Mouse (Mus musculus): ENCODE measurements around the gene Eml1. TPM values are rescaled to one million over a fixed set of nuclear protein-coding genes. Genes with fewer than 3 reads are reported as not detected.
A peak's percentile ranks its signal among the peaks of the same experiment; 100 is the strongest.
"Not testable (repeated sequence)": the region's sequence is repeated elsewhere in the genome, so short reads cannot be mapped to it uniquely, and the experiment has no call there.

The Eml1 gene
- polyA plus RNA-seq, 1 experiment from 2014 or later: 91.3 TPM

DNA sequence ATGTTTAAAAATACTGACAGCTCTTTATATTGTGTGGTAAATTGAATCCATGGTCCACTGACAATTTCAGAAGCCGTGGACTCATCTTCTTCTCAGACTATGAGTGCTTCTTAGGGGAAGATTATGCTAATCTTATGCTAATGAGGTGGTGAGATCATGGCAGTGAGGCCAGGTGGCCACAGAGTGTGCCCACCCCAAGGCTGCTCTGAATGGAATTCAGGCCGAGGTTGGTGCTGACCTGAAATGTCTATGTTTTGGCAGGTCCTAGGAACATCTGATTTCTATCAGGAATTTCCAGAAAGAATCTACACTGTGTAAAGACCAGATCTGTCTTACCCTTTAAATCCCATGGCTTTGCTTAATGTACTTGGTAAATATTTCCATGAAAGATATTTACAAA is 119.0 kb downstream of the Eml1 start:
- Histone ChIP-seq H3K9me3 (ENCODE audit: control insufficient read depth, low read length) (no peaks in the 10 kb centered on the region), H3K4me3 (ENCODE audit: low read depth, low read length) (no peak overlapping the region), H3K4me2 (replicated peaks; ENCODE audit: low read depth, low read length) (no peak overlapping the region), H3K9ac (ENCODE audit: low read depth, low read length) (no peak overlapping the region), H3K4me1 (replicated peaks; ENCODE audit: control insufficient read depth, insufficient read depth, low read length) (0 out of 2 replicates have a peak, but pooled peaks cover 3% of the 10 kb centered on the region), H3K36me3 (ENCODE audit: control insufficient read depth, insufficient read depth, low read length) (no peaks in the 10 kb centered on the region), H3K27ac (ENCODE audit: low read depth, low read length) (no peak overlapping the region), H3K27me3 (ENCODE audit: control insufficient read depth, insufficient read depth, low read length) (no peaks in the 10 kb centered on the region)
- DNase-seq (ENCODE audit: low spot score) (no peak), ATAC-seq (ENCODE audit: low FRiP score) (no peak)
- 56% methylated on average over 2 of the region's 2 CpGs for WGBS

- DNase-seq (ENCODE audit: low spot score) (no peak), ATAC-seq (ENCODE audit: low FRiP score) (no peak)
- 87% methylated on average over 6 of the region's 6 CpGs for WGBS
Measured at GRCm38 (mm10) chr12:108490336-108490735, 119.6 kb downstream of the Eml1 start.

DNA sequence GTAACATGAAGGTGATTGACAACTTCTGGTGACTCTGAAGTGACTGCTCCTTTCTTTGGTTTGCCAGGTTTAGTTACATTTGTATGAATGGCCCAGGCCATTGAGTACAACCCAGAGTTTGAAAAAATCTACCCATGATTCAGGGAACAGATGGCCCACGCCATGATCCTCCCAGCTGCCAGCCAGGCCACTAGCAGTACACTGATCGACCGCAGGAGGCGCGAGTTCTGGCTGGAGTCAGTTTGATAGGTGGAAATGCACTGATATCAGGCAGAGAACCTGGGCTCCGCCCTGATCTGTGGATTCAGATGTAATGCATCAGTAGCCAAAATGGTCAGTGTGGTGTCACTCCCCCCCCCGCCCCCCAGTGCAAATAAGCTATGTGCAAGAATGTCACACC is 120.2 kb downstream of the Eml1 start:
- WGBS: 51% methylated on average over 7 of the region's 7 CpGs
- Histone ChIP-seq H3K27ac (ENCODE audit: low read depth, low read length) (no peak overlapping the region), H3K27me3 (ENCODE audit: control insufficient read depth, insufficient read depth, low read length) (no peaks in the 10 kb centered on the region), H3K9me3 (ENCODE audit: control insufficient read depth, low read length) (no peaks in the 10 kb centered on the region), H3K36me3 (ENCODE audit: control insufficient read depth, insufficient read depth, low read length) (no peaks in the 10 kb centered on the region), H3K4me2 (replicated peaks; ENCODE audit: low read depth, low read length) (no peak overlapping the region), H3K4me3 (ENCODE audit: low read depth, low read length) (no peak overlapping the region), H3K4me1 (replicated peaks; ENCODE audit: control insufficient read depth, insufficient read depth, low read length) (0 out of 2 replicates have a peak, but pooled peaks cover 3% of the 10 kb centered on the region), H3K9ac (ENCODE audit: low read depth, low read length) (no peak overlapping the region)
- ATAC-seq (ENCODE audit: low FRiP score): no peak
- peak; percentile 51 for DNase-seq (ENCODE audit: low spot score)

More at GRCm38 (mm10) chr12:108490336-108490735, 119.6 kb downstream of the Eml1 start:
- H3K27me3 ChIP-seq (ENCODE audit: control insufficient read depth, insufficient read depth, low read length): no peaks in the 10 kb centered on the region
- H3K4me3 ChIP-seq (ENCODE audit: low read depth, low read length): no peak overlapping the region
- 0 out of 2 replicates have a peak, but pooled peaks cover 3% of the 10 kb centered on the region for H3K4me1 ChIP-seq (replicated peaks; ENCODE audit: control insufficient read depth, insufficient read depth, low read length)
- H3K9me3 ChIP-seq (ENCODE audit: control insufficient read depth, low read length): no peaks in the 10 kb centered on the region
- no peak overlapping the region for H3K27ac ChIP-seq (ENCODE audit: low read depth, low read length)
- no peaks in the 10 kb centered on the region for H3K36me3 ChIP-seq (ENCODE audit: control insufficient read depth, insufficient read depth, low read length)
- no peak overlapping the region for H3K9ac ChIP-seq (ENCODE audit: low read depth, low read length)
- H3K4me2 ChIP-seq (replicated peaks; ENCODE audit: low read depth, low read length): no peak overlapping the region

DNA sequence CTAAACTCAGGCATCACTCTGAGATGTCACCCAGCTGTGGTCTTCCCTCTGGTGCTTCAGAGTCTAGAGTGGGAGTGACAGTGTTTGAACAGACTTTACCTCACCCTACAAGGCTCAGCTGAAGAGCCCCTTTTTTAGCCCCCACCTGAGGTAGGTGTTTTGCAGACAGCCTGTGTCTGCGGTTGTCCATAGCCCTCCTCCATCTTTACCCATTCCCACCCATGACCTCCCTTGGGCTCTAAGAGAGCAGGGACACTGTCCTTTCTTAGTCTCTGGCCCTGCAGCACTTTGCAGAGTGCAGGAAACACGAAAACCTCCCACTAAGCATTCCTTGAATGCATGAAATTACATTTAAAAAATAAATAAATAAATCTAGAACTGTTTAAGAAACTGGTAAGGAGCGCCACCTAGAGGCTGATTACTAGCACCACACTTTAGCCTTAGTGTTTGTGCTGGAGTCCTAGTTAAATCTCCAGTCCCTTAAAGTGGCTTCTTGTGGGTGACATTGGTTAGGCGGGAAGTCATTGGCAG is 123.3 kb downstream of the Eml1 start:
- Histone ChIP-seq H3K27ac (ENCODE audit: low read depth, low read length) (no peak overlapping the region), H3K36me3 (ENCODE audit: control insufficient read depth, insufficient read depth, low read length) (no peaks in the 10 kb centered on the region), H3K27me3 (ENCODE audit: control insufficient read depth, insufficient read depth, low read length) (no peaks in the 10 kb centered on the region), H3K9ac (ENCODE audit: low read depth, low read length) (no peak overlapping the region), H3K4me3 (ENCODE audit: low read depth, low read length) (no peak overlapping the region), H3K9me3 (ENCODE audit: control insufficient read depth, low read length) (no peaks in the 10 kb centered on the region), H3K4me2 (replicated peaks; ENCODE audit: low read depth, low read length) (no peak overlapping the region), H3K4me1 (replicated peaks; ENCODE audit: control insufficient read depth, insufficient read depth, low read length) (0 out of 2 replicates have a peak, but pooled peaks cover 3% of the 10 kb centered on the region)
- ATAC-seq (ENCODE audit: low FRiP score) (peak; percentile 44; the same call in 1 of the 2 replicates), DNase-seq (ENCODE audit: low spot score) (peak; percentile 76)
- WGBS: 31% methylated on average over 4 of the region's 4 CpGs

GRCm38 (mm10) chr12:108495455-108496235 is 124.9 kb downstream of the Eml1 start:
- no peaks in the 10 kb centered on the region for H3K27me3 ChIP-seq (ENCODE audit: control insufficient read depth, insufficient read depth, low read length)
- no peak overlapping the region for H3K4me2 ChIP-seq (replicated peaks; ENCODE audit: low read depth, low read length)
- no peaks in the 10 kb centered on the region for H3K36me3 ChIP-seq (ENCODE audit: control insufficient read depth, insufficient read depth, low read length)
- H3K27ac ChIP-seq (ENCODE audit: low read depth, low read length): no peak overlapping the region
- H3K4me3 ChIP-seq (ENCODE audit: low read depth, low read length): no peak overlapping the region
- ATAC-seq (ENCODE audit: low FRiP score) (no peak), DNase-seq (ENCODE audit: low spot score) (no peak)
- H3K9me3 ChIP-seq (ENCODE audit: control insufficient read depth, low read length): no peaks in the 10 kb centered on the region
- 0 out of 2 replicates have a peak, but pooled peaks cover 3% of the 10 kb centered on the region for H3K4me1 ChIP-seq (replicated peaks; ENCODE audit: control insufficient read depth, insufficient read depth, low read length)
- 69% methylated on average over 8 of the region's 8 CpGs for WGBS
- no peak overlapping the region for H3K9ac ChIP-seq (ENCODE audit: low read depth, low read length)

- Histone ChIP-seq H3K36me3 (ENCODE audit: control insufficient read depth, insufficient read depth, low read length) (no peaks in the 10 kb centered on the region), H3K9me3 (ENCODE audit: control insufficient read depth, low read length) (no peaks in the 10 kb centered on the region), H3K27ac (ENCODE audit: low read depth, low read length) (no peak overlapping the region), H3K4me3 (ENCODE audit: low read depth, low read length) (no peak overlapping the region), H3K4me1 (replicated peaks; ENCODE audit: control insufficient read depth, insufficient read depth, low read length) (no peaks in the 10 kb centered on the region), H3K4me2 (replicated peaks; ENCODE audit: low read depth, low read length) (no peak overlapping the region), H3K27me3 (ENCODE audit: control insufficient read depth, insufficient read depth, low read length) (no peaks in the 10 kb centered on the region), H3K9ac (ENCODE audit: low read depth, low read length) (no peak overlapping the region)
- DNase-seq (ENCODE audit: low spot score): no peak
- ATAC-seq (ENCODE audit: low FRiP score): no peak
- WGBS: 68% methylated on average over 10 of the region's 10 CpGs
Measured at GRCm38 (mm10) chr12:108503064-108503463, 132.3 kb downstream of the Eml1 start.

GRCm38 (mm10) chr12:108503582-108503981 is 132.8 kb downstream of the Eml1 start:
- Histone ChIP-seq H3K27ac (ENCODE audit: low read depth, low read length) (no peak overlapping the region), H3K9me3 (ENCODE audit: control insufficient read depth, low read length) (no peaks in the 10 kb centered on the region), H3K27me3 (ENCODE audit: control insufficient read depth, insufficient read depth, low read length) (no peaks in the 10 kb centered on the region), H3K4me1 (replicated peaks; ENCODE audit: control insufficient read depth, insufficient read depth, low read length) (no peaks in the 10 kb centered on the region), H3K36me3 (ENCODE audit: control insufficient read depth, insufficient read depth, low read length) (no peaks in the 10 kb centered on the region), H3K4me2 (replicated peaks; ENCODE audit: low read depth, low read length) (no peak overlapping the region), H3K4me3 (ENCODE audit: low read depth, low read length) (no peak overlapping the region), H3K9ac (ENCODE audit: low read depth, low read length) (no peak overlapping the region)
- DNase-seq (ENCODE audit: low spot score) (no peak), ATAC-seq (ENCODE audit: low FRiP score) (no peak)
- 69% methylated on average over 16 of the region's 16 CpGs for WGBS

GRCm38 (mm10) chr12:108505846-108506245 is 135.1 kb downstream of the Eml1 start:
- ATAC-seq (ENCODE audit: low FRiP score) (no peak), DNase-seq (ENCODE audit: low spot score) (no peak)
- Histone ChIP-seq H3K9ac (ENCODE audit: low read depth, low read length) (no peak overlapping the region), H3K27ac (ENCODE audit: low read depth, low read length) (no peak overlapping the region), H3K9me3 (ENCODE audit: control insufficient read depth, low read length) (no peaks in the 10 kb centered on the region), H3K4me1 (replicated peaks; ENCODE audit: control insufficient read depth, insufficient read depth, low read length) (no peaks in the 10 kb centered on the region), H3K4me2 (replicated peaks; ENCODE audit: low read depth, low read length) (no peak overlapping the region), H3K27me3 (ENCODE audit: control insufficient read depth, insufficient read depth, low read length) (no peaks in the 10 kb centered on the region), H3K4me3 (ENCODE audit: low read depth, low read length) (no peak overlapping the region), H3K36me3 (ENCODE audit: control insufficient read depth, insufficient read depth, low read length) (no peaks in the 10 kb centered on the region)
- WGBS: 75% methylated on average over 2 of the region's 2 CpGs

DNA sequence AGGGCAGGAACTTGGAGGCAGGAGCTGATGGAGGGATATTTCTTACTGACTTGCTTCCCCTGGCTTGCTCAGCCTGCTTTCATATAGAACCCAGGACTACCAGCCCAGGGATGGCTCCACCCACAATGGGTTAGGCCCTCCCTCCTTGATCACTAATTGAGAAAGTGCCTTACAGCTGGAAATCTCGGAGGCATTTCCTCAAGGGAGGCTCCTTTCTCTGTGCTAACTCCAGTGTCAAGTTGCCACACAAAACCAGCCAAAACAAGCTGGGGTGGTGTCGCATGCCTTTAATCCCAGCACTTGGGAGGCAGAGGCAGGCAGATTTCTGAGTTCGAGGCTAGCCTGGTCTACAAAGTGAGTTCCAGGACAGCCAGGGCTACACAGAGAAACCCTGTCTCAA is 136.3 kb downstream of the Eml1 start:
- not testable (repeated sequence) for ATAC-seq (ENCODE audit: low FRiP score); H3K36me3 ChIP-seq (ENCODE audit: control insufficient read depth, insufficient read depth, low read length); H3K27me3 ChIP-seq (ENCODE audit: control insufficient read depth, insufficient read depth, low read length); H3K27ac ChIP-seq (ENCODE audit: low read depth, low read length); DNase-seq (ENCODE audit: low spot score); H3K4me2 ChIP-seq (replicated peaks; ENCODE audit: low read depth, low read length); H3K4me3 ChIP-seq (ENCODE audit: low read depth, low read length); H3K9me3 ChIP-seq (ENCODE audit: control insufficient read depth, low read length); H3K9ac ChIP-seq (ENCODE audit: low read depth, low read length); H3K4me1 ChIP-seq (replicated peaks; ENCODE audit: control insufficient read depth, insufficient read depth, low read length)
- WGBS: 91% methylated on average over 3 of the region's 3 CpGs
